Mouse (Mus musculus) kidney, adult 2 months (tissue): Measurements from ENCODE around the gene Tspan7.

Experiments used
- CTCF ChIP-seq: fragments of 200-500 bp; conservative IDR thresholded peaks from 2 replicates; pipeline ENCODE4 v1.5.1; 2011; ENCODE audit warnings: low read depth, mild to moderate bottlenecking, control low read depth, low read length, moderate library complexity, mixed read lengths; ENCODE audit not compliant: insufficient read depth, insufficient read length
- POLR2A ChIP-seq: fragments of 200-500 bp; IDR thresholded peaks from one replicate; pipeline ENCODE4 v1.6.1; 2011; ENCODE audit warnings: low read depth, low read length, control low read depth

- TF ChIP-seq CTCF (no peak), POLR2A (no peak)
Observed at GRCm38 (mm10) chrX:10557596-10557995, 72.6 kb downstream of the Tspan7 start.
